Mouse (Mus musculus) fat pad, adult 2 months (tissue): ENCODE data around the gene Stx1a.
A peak's percentile ranks its signal among the peaks of the same experiment; 100 is the strongest.

ENCODE experiments used
- DNase-seq: peaks from one replicate; pipeline ENCODE4 v3.0.0-alpha.2; 2011; ENCODE audit warnings: low read depth, low spot score; ENCODE audit errors: extremely low read depth

The Stx1a gene

GRCm38 (mm10) chr5:135007802-135008571, 15.3 kb upstream of the Stx1a start:
- no peak for DNase-seq

- DNase-seq, result peak; percentile 100
These were observed 14.4 kb upstream of the Stx1a start, which contains the start of gene Abhd11 for GRCm38 (mm10) chr5:135008671-135009589. Gene Abhd11, plus strand, starts transcription at chr5:135009152.

- no peak for DNase-seq
These were observed 13.5 kb upstream of the Stx1a start for GRCm38 (mm10) chr5:135009590-135010319.

- no peak for DNase-seq
These were observed 13.0 kb upstream of the Stx1a start for GRCm38 (mm10) chr5:135010320-135010709.

GRCm38 (mm10) chr5:135010841-135011743, 12.2 kb upstream of the Stx1a start:
- DNase-seq, result no peak

GRCm38 (mm10) chr5:135011809-135012613, 11.3 kb upstream of the Stx1a start:
- DNase-seq, result no peak

- DNase-seq, result no peak
These were observed 10.4 kb upstream of the Stx1a start for GRCm38 (mm10) chr5:135012671-135013441.

GRCm38 (mm10) chr5:135015497-135015896, 7.8 kb upstream of the Stx1a start:
- DNase-seq, result no peak

- DNase-seq, result no peak
These were observed 7.0 kb upstream of the Stx1a start for GRCm38 (mm10) chr5:135016224-135016759.

- DNase-seq, result no peak
These were observed 1.5 kb upstream of the Stx1a start for GRCm38 (mm10) chr5:135021814-135022213.

- no peak for DNase-seq
These were observed 1.5 kb downstream of the Stx1a start for GRCm38 (mm10) chr5:135024665-135025224.

- no peak for DNase-seq
These were observed 2.6 kb downstream of the Stx1a start for GRCm38 (mm10) chr5:135025899-135026298.

- no peak for DNase-seq
These were observed 5.9 kb downstream of the Stx1a start for GRCm38 (mm10) chr5:135029007-135029854.

- no peak for DNase-seq
These were observed 9.3 kb downstream of the Stx1a start for GRCm38 (mm10) chr5:135032581-135032980.

- DNase-seq, result no peak
These were observed 11.3 kb downstream of the Stx1a start for GRCm38 (mm10) chr5:135034593-135034992.

GRCm38 (mm10) chr5:135035608-135036359, 12.5 kb downstream of the Stx1a start:
- DNase-seq, result no peak
